Mouse (Mus musculus) gastrocnemius, postnatal 10 days (tissue): ENCODE measurements around the gene Pcgf1. TPM values are rescaled to one million over a fixed set of nuclear protein-coding genes. Genes with fewer than 3 reads are reported as not detected.

Experiments
- DNase-seq: peaks from one replicate; pipeline ENCODE4 v3.0.0; 2021; ENCODE audit warnings: mixed read lengths
- microRNA-seq, 2 experiments: library from miRNA; unstranded; fragments of <30 nt; microRNA quantifications; one replicate each; pipeline ENCODE4 v1.2.0; 2021
- total RNA-seq, 2 experiments: library from RNA; stranded (reverse); gene quantifications; 2 replicates each; pipeline ENCODE4 v1.2.3; 2021

The Pcgf1 gene
- total RNA-seq, 2 experiments from 2014 or later, result 5.5 to 8.5 TPM

DNA sequence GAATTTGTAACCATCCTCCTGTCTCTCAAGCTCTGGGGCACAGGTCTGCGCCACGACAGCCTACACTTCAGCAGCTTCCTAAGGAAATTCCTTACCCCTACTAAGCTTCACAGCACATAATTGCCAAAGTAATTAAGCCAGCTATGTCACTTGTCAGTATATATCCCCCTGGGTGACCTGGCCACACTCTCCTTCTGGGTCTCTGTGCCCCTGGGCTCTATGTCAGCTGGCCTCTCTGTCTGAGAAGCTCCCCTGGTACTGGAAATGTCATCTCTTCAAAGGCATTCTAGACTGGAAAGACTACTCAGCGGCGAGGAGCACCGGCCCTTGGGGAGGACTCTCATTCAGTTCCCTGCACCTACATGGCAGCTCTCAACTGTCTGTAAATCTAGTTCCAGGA lies 45.3 kb downstream of the Pcgf1 start:
- DNase-seq, result no peak

DNA sequence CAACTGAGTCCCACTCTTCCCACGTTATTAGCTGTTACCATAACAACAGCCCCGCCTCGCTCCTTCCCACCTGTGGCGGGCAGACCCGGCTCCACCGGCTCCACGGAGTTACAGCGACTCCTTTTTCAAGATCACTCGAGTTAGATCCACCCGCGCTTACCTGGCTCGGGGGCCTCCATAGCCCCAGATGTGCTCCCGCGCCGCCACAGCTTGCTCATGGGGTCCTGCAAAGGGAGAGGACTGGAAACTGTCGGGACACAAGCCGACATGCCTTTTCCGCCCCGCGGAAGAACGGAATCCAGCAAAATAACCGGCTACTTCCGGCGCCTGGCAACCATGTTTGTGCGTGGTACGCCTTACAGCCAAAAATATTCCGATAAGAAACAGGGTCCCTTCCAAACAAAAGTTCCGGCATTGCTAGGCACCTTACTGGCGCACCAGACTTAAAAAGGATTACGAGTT lies 47.2 kb downstream of the Pcgf1 start:
- DNase-seq, result peak; percentile 86

DNA sequence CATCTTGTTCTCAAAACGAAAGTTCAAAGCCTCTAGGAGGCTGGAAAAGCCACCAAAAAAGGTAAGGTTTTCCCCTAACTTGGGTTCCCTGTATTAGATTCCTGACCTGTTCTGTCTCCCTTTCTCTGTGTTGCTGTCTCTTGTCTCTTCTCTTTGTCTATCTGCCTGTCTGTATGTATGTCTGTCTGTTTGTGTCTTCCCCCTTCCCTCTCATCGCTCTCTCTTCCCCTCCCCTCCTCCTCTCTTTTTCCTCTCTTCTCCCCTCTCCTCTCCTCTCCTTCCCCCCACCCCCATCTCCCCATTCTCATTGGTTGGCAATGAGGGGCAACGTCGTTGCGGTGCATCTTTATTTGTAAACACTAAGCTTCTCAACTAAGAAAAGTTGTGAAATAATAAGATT lies 47.7 kb downstream of the Pcgf1 start, which contains the start of gene Ino80b:
Gene Ino80b (minus strand): TSS at position 101 of the 400 bp plus-strand sequence.
- no peak for DNase-seq

DNA sequence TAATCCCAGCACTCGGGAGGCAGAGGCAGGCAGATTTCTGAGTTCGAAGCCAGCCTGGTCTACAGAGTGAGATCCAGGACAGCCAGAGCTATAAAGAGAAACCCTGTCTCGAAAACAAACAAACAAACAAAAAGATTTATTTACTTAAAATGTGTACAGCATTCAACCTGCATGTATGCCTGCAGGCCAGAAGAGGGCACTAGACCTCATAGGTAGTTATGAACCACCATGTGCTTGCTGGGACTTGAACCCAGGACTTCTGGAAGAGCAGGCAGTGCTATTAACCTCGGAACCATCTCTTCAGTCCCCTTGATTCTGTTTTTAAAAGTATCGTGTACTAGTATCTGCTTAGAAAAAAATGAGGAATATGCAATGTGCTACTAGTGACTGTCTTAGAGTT lies 49.8 kb downstream of the Pcgf1 start:
- no peak for DNase-seq

Small RNA genes lying within 50 kb of the gene (microRNA-seq; reads per million reads assigned to microRNA genes)
- 0 reads per million in 2 experiments for gene Mir3470a
- 0 to 0.32 reads per million in 2 experiments for gene Mir7040

Other genes with a start within 250 kb of the Pcgf1 start
- under 1 TPM; 0.47 to 0.49 TPM for gene Sema4f, start 138.1 kb upstream of the Pcgf1 start, total RNA-seq
- gene M1ap, start 131.0 kb upstream of the Pcgf1 start, total RNA-seq, result under 1 TPM in 1 of 2 experiments, not detected in 1; 0.49 TPM
- 10 to 100 TPM in 1 of 2 experiments, 1 to 10 TPM in 1; 6.2 to 10.7 TPM for gene Dok1, start 44.4 kb upstream of the Pcgf1 start, total RNA-seq
- gene Loxl3, start 43.7 kb upstream of the Pcgf1 start, total RNA-seq, result 10 to 100 TPM; 10.5 to 11.9 TPM
- 10 to 100 TPM; 66.9 to 70.7 TPM for gene Aup1, start 23.3 kb upstream of the Pcgf1 start, total RNA-seq
- gene Htra2, start 22.6 kb upstream of the Pcgf1 start, total RNA-seq, result 10 to 100 TPM; 23.8 to 28.4 TPM
- under 1 TPM; 0.42 to 0.65 TPM for gene Dqx1, start 20.0 kb upstream of the Pcgf1 start, total RNA-seq
- not detected for gene Tlx2, start 7.6 kb upstream of the Pcgf1 start, total RNA-seq
- 1 to 10 TPM in 1 of 2 experiments, under 1 TPM in 1; 0.33 to 1.3 TPM for gene Lbx2, start 8.5 kb downstream of the Pcgf1 start, total RNA-seq
- gene Ccdc142, start 23.7 kb downstream of the Pcgf1 start, total RNA-seq, result 1 to 10 TPM in 1 of 2 experiments, under 1 TPM in 1; 0.19 to 1.2 TPM
- gene Gm42688, start 23.7 kb downstream of the Pcgf1 start, total RNA-seq, result 1 to 10 TPM; 1.4 to 2.3 TPM
- 100 to 1,000 TPM; 101 to 114 TPM for gene Mrpl53, start 31.2 kb downstream of the Pcgf1 start, total RNA-seq
- gene Mogs, start 37.6 kb downstream of the Pcgf1 start, total RNA-seq, result 10 to 100 TPM; 11.0 to 15.7 TPM
- 10 to 100 TPM; 48.0 to 52.3 TPM for gene Wbp1, start 43.7 kb downstream of the Pcgf1 start, total RNA-seq
- gene Ino80b, start 47.6 kb downstream of the Pcgf1 start, total RNA-seq, result 10 to 100 TPM; 13.1 to 15.2 TPM
- gene Rtkn, start 57.6 kb downstream of the Pcgf1 start, total RNA-seq, result 10 to 100 TPM; 22.3 to 24.5 TPM
- 1 to 10 TPM in 1 of 2 experiments, under 1 TPM in 1; 0.43 to 1.4 TPM for gene Wdr54, start 78.5 kb downstream of the Pcgf1 start, total RNA-seq
- under 1 TPM in 1 of 2 experiments, not detected in 1; 0.23 TPM for gene 1700003E16Rik, start 78.5 kb downstream of the Pcgf1 start, total RNA-seq
- gene Dctn1, start 88.1 kb downstream of the Pcgf1 start, total RNA-seq, result 100 to 1,000 TPM; 126 to 132 TPM
- gene Slc4a5, start 142.0 kb downstream of the Pcgf1 start, total RNA-seq, result under 1 TPM in 1 of 2 experiments, not detected in 1; 0.05 TPM
- gene Mthfd2, start 248.0 kb downstream of the Pcgf1 start, total RNA-seq, result 1 to 10 TPM; 5.0 to 8.0 TPM
- 10 to 100 TPM; 19.7 to 26.0 TPM for gene Mob1a, start 248.1 kb downstream of the Pcgf1 start, total RNA-seq